Mouse (Mus musculus) ovary, adult 10 weeks (tissue): Measurements from ENCODE around the gene Gm21887. TPM values are rescaled to one million over a fixed set of nuclear protein-coding genes. Genes with fewer than 3 reads are reported as not detected.

Experiments used
- polyA plus RNA-seq: library from polyadenylated mRNA; stranded (reverse); fragments of 350-450 nt; fragmentation: Illumina TruSeq; extraction: RNeasy Lipid Tissue Mini Kit (QIAGEN cat#74804); gene quantifications from one replicate; pipeline ENCODE4 v1.2.3, GENCODE M21; 2014

Gm21887 gene
- not detected for polyA plus RNA-seq

GRCm38 (mm10) chrX:170009016-170009750 is at the start of gene Gm21887:
Gm21887 (plus strand) TSS chrX:170009659.

Other genes with a start within 250 kb of the Gm21887 start
- not detected for gene 4933400A11Rik, start 230.0 kb upstream of the Gm21887 start, polyA plus RNA-seq